Mouse (Mus musculus): ENCODE data around the gene D630045J12Rik. TPM values are rescaled to one million over a fixed set of nuclear protein-coding genes. Genes with fewer than 3 reads are reported as not detected.

D630045J12Rik gene
- polyA plus RNA-seq, 1 experiment from 2014 or later, result 9.7 TPM

- Histone ChIP-seq H3K27me3 (no peaks in the 10 kb centered on the region), H3K9ac (no peak overlapping the region), H3K36me3 (no peaks in the 10 kb centered on the region), H3K4me2 (replicated peaks) (no peak overlapping the region), H3K27ac (no peak overlapping the region), H3K4me3 (no peak overlapping the region), H3K9me3 (no peaks in the 10 kb centered on the region), H3K4me1 (peaks cover 43% of the 10 kb centered on the region)
- ATAC-seq (ENCODE audit: insufficient number of reproducible peaks, insufficient read depth, low FRiP score, low TSS enrichment), result peak; percentile 63; the same call in 1 of the 2 replicates
- 47% methylated on average over 4 of the region's 4 CpGs for WGBS
These were observed 50.0 kb downstream of the D630045J12Rik start for GRCm38 (mm10) chr6:38203820-38204219.

GRCm38 (mm10) chr6:38202816-38203215 is 51.0 kb downstream of the D630045J12Rik start:
- H3K27me3 ChIP-seq, result no peaks in the 10 kb centered on the region
- H3K4me2 ChIP-seq (replicated peaks), result no peak overlapping the region
- H3K4me1 ChIP-seq, result peaks cover 44% of the 10 kb centered on the region
- WGBS, result 82% methylated on average over 12 of the region's 12 CpGs
- no peaks in the 10 kb centered on the region for H3K9me3 ChIP-seq
- no peak overlapping the region for H3K27ac ChIP-seq
- H3K36me3 ChIP-seq, result no peaks in the 10 kb centered on the region
- no peak overlapping the region for H3K9ac ChIP-seq
- ATAC-seq (ENCODE audit: insufficient number of reproducible peaks, insufficient read depth, low FRiP score, low TSS enrichment), result no peak
- no peak overlapping the region for H3K4me3 ChIP-seq

DNA sequence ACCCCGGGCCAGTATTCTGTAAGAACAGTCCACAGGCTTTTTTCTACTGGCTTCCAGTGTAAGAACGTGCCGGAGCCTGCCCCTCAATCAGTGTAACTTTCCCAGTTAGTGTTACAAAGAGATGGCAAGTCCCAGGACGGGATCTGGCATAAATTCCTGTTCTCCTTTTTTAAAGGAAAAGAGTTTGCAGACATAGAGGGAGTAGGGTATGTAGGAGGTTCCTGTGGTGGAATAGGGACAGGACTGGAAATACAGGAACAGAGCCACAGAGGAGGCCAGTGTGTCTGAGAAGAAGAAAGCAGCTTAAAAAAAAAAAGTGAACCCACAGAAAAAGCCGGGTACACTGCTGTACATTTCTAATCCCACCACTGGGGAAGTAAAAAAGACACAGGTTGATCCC is 52.3 kb downstream of the D630045J12Rik start:
- WGBS, result 52% methylated on average over 5 of the region's 5 CpGs
- Histone ChIP-seq H3K27me3 (no peaks in the 10 kb centered on the region), H3K4me2 (replicated peaks) (no peak overlapping the region), H3K9me3 (no peaks in the 10 kb centered on the region), H3K36me3 (peaks cover 3% of the 10 kb centered on the region), H3K27ac (0 out of 2 replicates have a peak overlapping the region, but pooled peaks have one; percentile 3), H3K9ac (no peak overlapping the region), H3K4me1 (peaks cover 33% of the 10 kb centered on the region), H3K4me3 (no peak overlapping the region)
- ATAC-seq (ENCODE audit: insufficient number of reproducible peaks, insufficient read depth, low FRiP score, low TSS enrichment), result no peak

- 88% methylated on average over 6 of the region's 6 CpGs for WGBS
- Histone ChIP-seq H3K4me3 (no peak overlapping the region), H3K9me3 (no peaks in the 10 kb centered on the region), H3K9ac (no peak overlapping the region), H3K27me3 (no peaks in the 10 kb centered on the region), H3K36me3 (peaks cover 22% of the 10 kb centered on the region), H3K27ac (no peak overlapping the region), H3K4me1 (peaks cover 19% of the 10 kb centered on the region), H3K4me2 (replicated peaks) (no peak overlapping the region)
- ATAC-seq (ENCODE audit: insufficient number of reproducible peaks, insufficient read depth, low FRiP score, low TSS enrichment), result no peak
These were observed 54.2 kb downstream of the D630045J12Rik start for GRCm38 (mm10) chr6:38199599-38199998.

- no peak overlapping the region for H3K27ac ChIP-seq
- no peak overlapping the region for H3K9ac ChIP-seq
- no peaks in the 10 kb centered on the region for H3K27me3 ChIP-seq
- peaks cover 11% of the 10 kb centered on the region for H3K4me1 ChIP-seq
- H3K4me3 ChIP-seq, result no peak overlapping the region
- WGBS, result 65% methylated on average over 1 of the region's 1 CpGs
- peaks cover 29% of the 10 kb centered on the region for H3K36me3 ChIP-seq
- ATAC-seq (ENCODE audit: insufficient number of reproducible peaks, insufficient read depth, low FRiP score, low TSS enrichment), result no peak
- no peak overlapping the region for H3K4me2 ChIP-seq (replicated peaks)
- no peaks in the 10 kb centered on the region for H3K9me3 ChIP-seq
These were observed 55.1 kb downstream of the D630045J12Rik start for GRCm38 (mm10) chr6:38198727-38199126.

DNA sequence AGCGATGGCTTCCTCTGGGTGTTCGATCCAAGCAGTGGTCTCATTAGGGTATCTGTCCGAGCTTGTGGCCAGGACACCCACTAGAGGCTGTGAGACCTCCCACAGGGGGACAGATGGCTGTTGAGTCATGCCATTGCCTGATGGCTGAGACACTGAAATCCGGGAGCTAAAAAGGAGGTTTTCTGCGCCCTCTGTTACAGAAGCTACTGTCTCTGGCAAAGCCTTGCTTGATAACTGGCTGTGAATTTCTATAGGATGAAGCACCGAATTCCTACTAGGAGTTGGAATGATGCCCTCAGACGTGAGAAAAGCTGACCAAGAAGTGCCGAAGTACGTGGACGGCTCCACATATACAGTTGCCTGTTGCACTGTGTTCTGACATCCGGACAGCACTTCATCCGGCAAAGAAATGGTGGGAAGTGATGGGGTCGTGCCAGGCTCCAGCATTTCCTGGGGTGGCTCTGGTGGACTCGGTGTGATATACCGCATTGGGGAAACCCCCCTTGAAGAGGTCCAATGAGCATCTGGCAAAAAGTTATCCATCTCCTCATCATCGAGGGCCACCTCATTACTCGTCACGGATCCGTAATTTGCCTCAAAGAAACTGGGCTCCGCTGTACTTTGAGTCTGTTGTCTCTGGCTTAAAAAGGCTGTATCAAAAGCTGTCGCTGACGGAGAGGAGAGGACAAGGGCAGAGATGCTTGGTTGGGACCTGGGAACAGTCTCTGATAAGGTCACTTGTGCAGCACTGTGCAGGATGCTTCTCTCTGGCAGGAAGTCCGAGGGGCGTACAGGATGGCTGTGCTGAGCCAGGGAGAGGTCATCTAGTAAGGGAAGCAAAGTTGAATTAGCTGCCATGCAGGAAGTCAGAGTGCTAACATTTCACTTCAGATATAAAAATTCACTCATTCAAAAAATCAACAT is 57.3 kb downstream of the D630045J12Rik start:
- no peaks in the 10 kb centered on the region for H3K27me3 ChIP-seq
- H3K27ac ChIP-seq, result no peak overlapping the region
- peaks cover 39% of the 10 kb centered on the region for H3K36me3 ChIP-seq
- ATAC-seq (ENCODE audit: insufficient number of reproducible peaks, insufficient read depth, low FRiP score, low TSS enrichment), result no peak
- H3K9me3 ChIP-seq, result no peaks in the 10 kb centered on the region
- H3K9ac ChIP-seq, result no peak overlapping the region
- 92% methylated on average over 24 of the region's 24 CpGs for WGBS
- H3K4me2 ChIP-seq (replicated peaks), result no peak overlapping the region
- no peak overlapping the region for H3K4me3 ChIP-seq
- peaks cover 6% of the 10 kb centered on the region; the same call in 1 of the 2 replicates for H3K4me1 ChIP-seq

- Histone ChIP-seq H3K27ac (no peak overlapping the region), H3K9ac (no peak overlapping the region), H3K36me3 (peaks cover 39% of the 10 kb centered on the region), H3K9me3 (no peaks in the 10 kb centered on the region), H3K4me2 (replicated peaks) (no peak overlapping the region), H3K27me3 (no peaks in the 10 kb centered on the region), H3K4me1 (peaks cover 6% of the 10 kb centered on the region; the same call in 1 of the 2 replicates), H3K4me3 (no peak overlapping the region)
- ATAC-seq (ENCODE audit: insufficient number of reproducible peaks, insufficient read depth, low FRiP score, low TSS enrichment), result no peak
- 79% methylated on average over 10 of the region's 10 CpGs for WGBS
These were observed 58.5 kb downstream of the D630045J12Rik start for GRCm38 (mm10) chr6:38195306-38195705.

DNA sequence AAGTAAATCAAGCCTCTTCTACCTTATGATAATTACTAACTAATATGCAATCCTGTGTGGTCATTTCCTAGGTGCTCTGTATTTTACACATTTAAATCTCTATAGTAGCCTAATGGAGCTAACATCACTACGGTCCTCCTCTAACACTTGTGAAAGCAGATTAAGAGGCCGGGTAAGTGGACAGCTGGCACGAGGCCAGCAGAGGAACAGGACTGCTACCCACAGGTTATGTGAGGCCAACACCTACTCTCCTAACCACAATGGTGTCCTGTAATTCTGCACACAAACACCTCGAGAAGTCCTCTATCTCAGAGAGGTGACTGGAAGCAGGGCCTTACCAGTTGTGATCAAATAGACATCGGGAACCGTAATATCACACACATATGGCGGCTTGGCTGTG is 59.8 kb downstream of the D630045J12Rik start:
- Histone ChIP-seq H3K27me3 (no peaks in the 10 kb centered on the region), H3K9ac (no peak overlapping the region), H3K36me3 (peaks cover 44% of the 10 kb centered on the region), H3K4me3 (no peak overlapping the region), H3K4me1 (peaks cover 5% of the 10 kb centered on the region; the same call in 1 of the 2 replicates), H3K4me2 (replicated peaks) (no peak overlapping the region), H3K9me3 (no peaks in the 10 kb centered on the region), H3K27ac (no peak overlapping the region)
- 91% methylated on average over 7 of the region's 7 CpGs for WGBS
- no peak for ATAC-seq (ENCODE audit: insufficient number of reproducible peaks, insufficient read depth, low FRiP score, low TSS enrichment)

DNA sequence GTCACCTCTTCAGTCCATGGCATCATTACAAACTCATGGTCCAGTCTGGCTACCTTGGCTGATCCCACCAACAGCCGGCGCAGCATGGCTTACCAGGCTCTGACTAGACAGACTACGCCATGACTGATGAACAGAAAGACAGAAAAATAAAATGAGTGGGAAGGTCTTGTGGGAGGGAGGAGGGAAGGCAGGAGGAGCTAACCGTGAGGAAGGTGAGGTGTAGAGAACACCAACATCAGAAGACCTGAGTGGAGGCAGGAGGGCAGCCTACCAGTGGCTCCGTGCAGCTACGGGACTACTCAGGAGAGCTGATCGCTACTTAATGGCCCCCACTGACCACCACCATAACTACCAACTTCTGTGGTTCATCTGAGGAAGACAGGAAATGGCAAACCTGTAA is 60.9 kb downstream of the D630045J12Rik start:
- Histone ChIP-seq H3K4me3 (no peak overlapping the region), H3K4me2 (replicated peaks) (no peak overlapping the region), H3K27ac (no peak overlapping the region), H3K36me3 (peaks cover 52% of the 10 kb centered on the region), H3K9ac (no peak overlapping the region), H3K27me3 (no peaks in the 10 kb centered on the region), H3K4me1 (no peaks in the 10 kb centered on the region), H3K9me3 (no peaks in the 10 kb centered on the region)
- 93% methylated on average over 7 of the region's 7 CpGs for WGBS
- ATAC-seq (ENCODE audit: insufficient number of reproducible peaks, insufficient read depth, low FRiP score, low TSS enrichment), result no peak

- H3K4me2 ChIP-seq (replicated peaks), result no peak overlapping the region
- H3K27ac ChIP-seq, result no peak overlapping the region
- peaks cover 7% of the 10 kb centered on the region; the same call in 1 of the 2 replicates for H3K4me1 ChIP-seq
- no peak overlapping the region for H3K4me3 ChIP-seq
- ATAC-seq (ENCODE audit: insufficient number of reproducible peaks, insufficient read depth, low FRiP score, low TSS enrichment), result no peak
- H3K27me3 ChIP-seq, result no peaks in the 10 kb centered on the region
- H3K9me3 ChIP-seq, result no peaks in the 10 kb centered on the region
- H3K9ac ChIP-seq, result no peak overlapping the region
- WGBS, result 86% methylated on average over 8 of the region's 8 CpGs
- peaks cover 34% of the 10 kb centered on the region for H3K36me3 ChIP-seq
These were observed 67.4 kb downstream of the D630045J12Rik start for GRCm38 (mm10) chr6:38186312-38186950.

DNA sequence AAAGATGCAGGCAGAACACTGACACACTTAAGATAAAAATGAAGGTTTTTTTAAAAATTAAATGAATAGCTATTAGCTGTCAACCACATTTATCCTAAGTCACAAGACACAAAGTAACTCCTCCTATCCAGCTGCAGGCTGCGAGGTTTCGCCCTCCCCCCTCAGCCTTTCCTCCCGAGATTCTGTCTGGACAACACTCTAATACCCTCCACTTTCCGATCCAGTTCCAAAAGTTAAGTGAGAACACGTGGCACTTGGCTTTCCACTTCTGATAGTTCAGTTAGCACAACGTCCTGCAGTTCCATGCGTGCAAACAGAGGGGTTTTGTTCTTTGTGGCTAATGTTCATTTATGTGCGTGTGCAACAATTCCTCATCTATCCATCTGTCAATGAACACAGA is 69.0 kb downstream of the D630045J12Rik start:
- Histone ChIP-seq H3K27ac (no peak overlapping the region), H3K9ac (no peak overlapping the region), H3K4me2 (replicated peaks) (no peak overlapping the region), H3K9me3 (no peaks in the 10 kb centered on the region), H3K4me3 (no peak overlapping the region), H3K27me3 (no peaks in the 10 kb centered on the region), H3K36me3 (peaks cover 39% of the 10 kb centered on the region), H3K4me1 (peaks cover 7% of the 10 kb centered on the region; the same call in 1 of the 2 replicates)
- WGBS, result 43% methylated on average over 8 of the region's 8 CpGs
- ATAC-seq (ENCODE audit: insufficient number of reproducible peaks, insufficient read depth, low FRiP score, low TSS enrichment), result no peak

All from embryonic facial prominence, embryonic 12.5 days (tissue).